Mouse (Mus musculus) midbrain, embryonic 10.5 days (tissue): ENCODE data around the gene Hsf3. TPM values are rescaled to one million over a fixed set of nuclear protein-coding genes. Genes with fewer than 3 reads are reported as not detected.
A peak's percentile ranks its signal among the peaks of the same experiment; 100 is the strongest.
"Not testable (repeated sequence)": the region's sequence is repeated elsewhere in the genome, so short reads cannot be mapped to it uniquely, and the experiment has no call there.

Source experiments
- DNase-seq: peaks from one replicate; pipeline ENCODE4 v3.0.0-alpha.2; 2017; ENCODE audit warnings: low spot score
- H3K27ac ChIP-seq: fragments of 300-500 bp; sonication (generic); replicated peaks from 2 replicates; pipeline ENCODE4 v1.5.1; 2016; ENCODE audit warnings: mild to moderate bottlenecking
- H3K27me3 ChIP-seq: fragments of 300-500 bp; sonication (generic); 2 replicates; pipeline ENCODE4 v1.6.1; 2016; ENCODE audit warnings: low read depth, mild to moderate bottlenecking; ENCODE audit not compliant: poor library complexity, severe bottlenecking
- H3K36me3 ChIP-seq: fragments of 300-500 bp; sonication (generic); 2 replicates; pipeline ENCODE4 v1.6.1; 2016; ENCODE audit warnings: mild to moderate bottlenecking, moderate library complexity
- H3K4me1 ChIP-seq: fragments of 300-500 bp; sonication (generic); 2 replicates; pipeline ENCODE4 v1.6.1; 2016
- H3K4me3 ChIP-seq: fragments of 300-500 bp; sonication (generic); 2 replicates; pipeline ENCODE4 v1.5.1; 2016; ENCODE audit warnings: mild to moderate bottlenecking, moderate library complexity
- H3K9me3 ChIP-seq: fragments of 300-500 bp; sonication (generic); replicated peaks from 2 replicates; pipeline ENCODE4 v1.6.1; 2016; ENCODE audit warnings: mild to moderate bottlenecking
- WGBS: fragments of 180-500 bp; shearing (Covaris S2); methylation state at CpG from one replicate; pipeline ENCODE4 v1.1.7; 2016; 5-methylcytosine and 5-hydroxymethylcytosine counted together
- polyA plus RNA-seq: library from polyadenylated mRNA; unstranded; fragments of >200 nt; fragmentation: Nextera tagmentation; extraction: Ambion mirVana; gene quantifications from 2 replicates; pipeline ENCODE4 v1.2.1, GENCODE M21; 2016

Gene Hsf3
- polyA plus RNA-seq: 0.19 and 0.41 TPM in 2 replicates

- H3K9me3 ChIP-seq: no peaks in the 10 kb centered on the region
- WGBS: 32% methylated on average over 9 of the region's 9 CpGs
Measured at GRCm38 (mm10) chrX:96456201-96456963, at the start of gene Hsf3. Hsf3 (minus strand) TSS chrX:96456294.

DNA sequence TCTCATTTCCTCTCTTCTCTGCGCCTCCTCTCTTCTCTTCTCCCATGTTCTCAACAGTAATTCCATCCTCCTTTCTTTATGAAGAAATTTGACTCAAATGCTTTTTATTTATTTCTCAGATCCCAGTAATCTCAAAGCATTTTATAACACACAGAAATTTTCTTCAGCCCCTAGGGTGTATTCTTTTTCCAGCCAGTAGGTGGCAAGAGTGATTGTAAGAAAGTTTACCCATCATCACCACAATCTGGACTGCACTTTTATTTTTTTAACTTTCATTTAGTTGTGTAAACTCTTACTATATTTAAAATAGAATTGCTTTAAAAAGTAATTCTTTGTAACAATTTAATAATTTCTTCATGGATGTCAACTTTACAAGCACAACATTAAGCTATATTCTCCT lies 45.5 kb upstream of the Hsf3 start:
- H3K27ac ChIP-seq: no peak overlapping the region
- no peak for DNase-seq
- no peaks in the 10 kb centered on the region for H3K4me1 ChIP-seq
- no peaks in the 10 kb centered on the region for H3K9me3 ChIP-seq
- no peaks in the 10 kb centered on the region for H3K27me3 ChIP-seq
- H3K36me3 ChIP-seq: no peaks in the 10 kb centered on the region
- no peak overlapping the region for H3K4me3 ChIP-seq
- 52% methylated on average over 1 of the region's 1 CpGs for WGBS

More at GRCm38 (mm10) chrX:96456201-96456963, at the start of gene Hsf3:
- DNase-seq: peak; percentile 47
- Histone ChIP-seq H3K4me3 (peak within 1 kb of the TSS; percentile 44), H3K4me1 (no peaks in the 10 kb centered on the region), H3K27ac (peak within 1 kb of the TSS; percentile 76), H3K27me3 (no peaks in the 10 kb centered on the region), H3K36me3 (no peaks in the 10 kb centered on the region)

- Histone ChIP-seq H3K36me3 (no peaks in the 10 kb centered on the region), H3K27me3 (no peaks in the 10 kb centered on the region), H3K27ac (peak within 1 kb of the TSS; percentile 76), H3K4me1 (no peaks in the 10 kb centered on the region), H3K9me3 (no peaks in the 10 kb centered on the region), H3K4me3 (peak within 1 kb of the TSS; percentile 44)
- WGBS: 64% methylated on average over 2 of the region's 2 CpGs
- DNase-seq: no peak
Measured at GRCm38 (mm10) chrX:96455149-96455548, 945 bp downstream of the Hsf3 start, which contains the start of gene Heph. Heph (plus strand) TSS chrX:96455359.

- H3K9me3 ChIP-seq: no peaks in the 10 kb centered on the region
- no peak for DNase-seq
- H3K36me3 ChIP-seq: no peaks in the 10 kb centered on the region
- no peaks in the 10 kb centered on the region for H3K4me1 ChIP-seq
- no peak overlapping the region for H3K4me3 ChIP-seq
- no peak overlapping the region for H3K27ac ChIP-seq
- H3K27me3 ChIP-seq: no peaks in the 10 kb centered on the region
Measured at GRCm38 (mm10) chrX:96419383-96419782, 36.7 kb downstream of the Hsf3 start.

DNA sequence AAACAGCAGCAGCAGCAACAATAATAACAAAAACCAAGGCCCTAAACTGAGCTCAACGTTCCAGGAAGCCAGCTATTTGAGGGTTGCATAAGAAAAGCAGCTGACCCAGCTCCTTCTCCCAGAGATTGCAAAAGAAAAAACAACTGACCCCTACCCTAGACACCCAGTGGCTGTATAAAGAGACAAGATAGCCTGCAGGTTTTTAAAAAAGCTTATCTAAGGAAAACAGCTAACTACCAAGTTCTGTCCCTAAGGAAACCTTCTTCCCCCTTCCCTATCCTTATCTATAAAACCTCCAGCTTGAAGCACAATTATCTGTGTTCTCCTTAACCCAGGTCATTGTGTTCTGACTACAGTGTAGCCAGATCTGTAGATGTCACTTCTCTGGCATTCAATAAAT lies 38.4 kb downstream of the Hsf3 start:
- no peaks in the 10 kb centered on the region for H3K36me3 ChIP-seq
- H3K4me1 ChIP-seq: no peaks in the 10 kb centered on the region
- no peak for DNase-seq
- no peaks in the 10 kb centered on the region for H3K9me3 ChIP-seq
- no peak overlapping the region for H3K4me3 ChIP-seq
- no peaks in the 10 kb centered on the region for H3K27me3 ChIP-seq
- H3K27ac ChIP-seq: no peak overlapping the region
- 64% methylated on average over 1 of the region's 1 CpGs for WGBS

DNA sequence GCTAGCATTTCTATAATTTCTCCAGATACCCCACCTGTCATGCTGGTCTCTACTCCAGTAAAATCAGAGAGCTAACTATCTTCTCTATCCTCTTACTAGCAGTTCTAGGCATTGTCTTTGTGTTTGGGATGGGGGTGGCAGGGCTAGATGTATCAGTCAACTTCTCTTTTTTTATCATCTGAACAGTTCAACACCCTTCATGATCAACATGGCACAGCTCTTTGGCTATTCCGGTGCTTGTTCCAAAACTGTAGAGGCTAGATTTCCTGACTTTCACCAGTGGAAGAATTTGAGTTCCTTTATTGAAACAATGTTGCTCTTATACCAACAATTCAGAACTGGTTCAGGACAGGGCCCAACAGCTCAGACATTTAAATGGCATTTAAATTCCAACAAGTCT lies 39.1 kb downstream of the Hsf3 start:
- Histone ChIP-seq H3K27ac (no peak overlapping the region), H3K4me1 (no peaks in the 10 kb centered on the region), H3K36me3 (no peaks in the 10 kb centered on the region), H3K4me3 (no peak overlapping the region), H3K27me3 (no peaks in the 10 kb centered on the region), H3K9me3 (no peaks in the 10 kb centered on the region)
- 100% methylated on average over 1 of the region's 1 CpGs for WGBS
- DNase-seq: no peak

DNA sequence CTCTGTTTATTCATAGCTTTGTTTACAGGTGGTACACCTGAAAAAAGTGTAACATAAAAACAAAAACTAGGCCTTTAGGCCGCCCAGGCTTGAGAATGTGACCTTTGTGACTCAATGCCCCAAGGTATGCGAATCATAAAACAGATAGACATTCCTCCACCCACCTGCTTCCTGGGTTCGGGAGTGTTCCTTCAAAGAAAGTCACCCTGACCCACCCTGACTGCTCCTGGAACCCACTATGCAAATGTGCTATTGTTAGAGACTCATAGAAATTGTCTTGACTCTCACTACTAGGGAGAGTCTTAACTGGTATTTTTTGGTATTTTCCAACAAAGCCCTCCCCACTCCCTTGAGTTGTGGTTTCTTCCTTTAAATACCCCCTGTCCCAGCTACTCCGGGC lies 40.7 kb downstream of the Hsf3 start:
- H3K4me1 ChIP-seq, H3K27me3 ChIP-seq, H3K27ac ChIP-seq, H3K9me3 ChIP-seq, DNase-seq, H3K4me3 ChIP-seq, H3K36me3 ChIP-seq: not testable (repeated sequence)
- WGBS: 76% methylated on average over 4 of the region's 4 CpGs

DNA sequence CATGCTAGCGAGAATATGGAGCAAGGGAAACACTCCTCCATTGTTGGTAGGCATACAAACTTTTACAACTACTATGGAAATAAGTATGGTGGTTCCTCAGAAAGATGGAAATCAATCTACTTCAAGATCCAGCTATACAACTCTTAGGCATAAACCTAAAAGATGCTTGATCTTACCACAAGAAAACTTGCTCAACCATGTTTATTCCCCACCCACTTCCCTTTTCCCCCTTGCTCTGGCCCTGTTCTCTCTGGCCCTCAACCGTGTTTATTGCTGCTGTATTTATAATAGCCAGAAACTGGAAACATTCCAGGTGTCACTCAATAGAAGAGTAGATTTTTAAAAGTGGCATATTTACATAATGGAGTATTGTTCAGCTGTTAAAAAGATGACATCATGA lies 117.0 kb downstream of the Hsf3 start:
- Histone ChIP-seq H3K4me3 (no peak overlapping the region), H3K4me1 (no peaks in the 10 kb centered on the region), H3K36me3 (no peaks in the 10 kb centered on the region), H3K27me3 (no peaks in the 10 kb centered on the region), H3K9me3 (no peaks in the 10 kb centered on the region), H3K27ac (no peak overlapping the region)
- WGBS: 73% methylated on average over 2 of the region's 2 CpGs
- DNase-seq: no peak

- Histone ChIP-seq H3K9me3 (no peaks in the 10 kb centered on the region), H3K27ac (no peak overlapping the region), H3K27me3 (no peaks in the 10 kb centered on the region), H3K36me3 (no peaks in the 10 kb centered on the region), H3K4me1 (no peaks in the 10 kb centered on the region), H3K4me3 (no peak overlapping the region)
- WGBS: 52% methylated on average over 4 of the region's 4 CpGs
- no peak for DNase-seq
Measured at GRCm38 (mm10) chrX:96329764-96330163, 126.3 kb downstream of the Hsf3 start.

- no peaks in the 10 kb centered on the region for H3K9me3 ChIP-seq
- no peaks in the 10 kb centered on the region for H3K36me3 ChIP-seq
- WGBS: 91% methylated on average over 3 of the region's 3 CpGs
- no peaks in the 10 kb centered on the region for H3K27me3 ChIP-seq
- no peak within 1 kb of the TSS for H3K4me3 ChIP-seq
- H3K4me1 ChIP-seq: no peaks in the 10 kb centered on the region
- no peak for DNase-seq
- no peak within 1 kb of the TSS for H3K27ac ChIP-seq
Measured at GRCm38 (mm10) chrX:96293338-96293737, 162.8 kb downstream of the Hsf3 start, which contains the start of gene Vsig4. Vsig4 (minus strand) TSS chrX:96293438.

DNA sequence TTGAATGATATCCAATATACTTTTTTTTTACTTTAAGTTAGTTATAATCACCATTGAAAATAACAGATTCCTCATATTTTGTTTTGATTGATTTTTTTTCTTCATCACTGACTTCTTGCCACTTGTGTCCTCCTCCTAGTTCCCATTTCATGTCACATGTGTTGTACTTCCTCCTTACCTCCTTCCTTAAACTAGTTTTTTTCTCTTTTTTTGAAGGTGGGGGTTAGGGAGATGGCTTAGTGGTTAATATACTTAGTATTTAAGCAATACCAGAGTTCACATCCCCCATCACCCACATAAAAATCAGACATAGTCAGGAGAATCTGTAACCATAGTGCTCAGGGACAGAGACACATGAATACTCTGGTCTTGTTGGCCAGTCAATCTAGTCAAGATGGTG lies 199.6 kb downstream of the Hsf3 start:
- DNase-seq: no peak
- no peaks in the 10 kb centered on the region for H3K36me3 ChIP-seq

More for the DNA sequence above, 199.6 kb downstream of the Hsf3 start:
- H3K4me1 ChIP-seq: no peaks in the 10 kb centered on the region
- H3K9me3 ChIP-seq: no peaks in the 10 kb centered on the region
- H3K4me3 ChIP-seq: no peak overlapping the region
- no peak overlapping the region for H3K27ac ChIP-seq
- H3K27me3 ChIP-seq: no peaks in the 10 kb centered on the region
